Mouse (Mus musculus): Measurements from ENCODE around the gene Tma7.

The Tma7 gene

GRCm38 (mm10) chr9:109082124-109082800 lies at the start of gene Tma7, which contains the start of gene Ccdc51:
Tma7 (minus strand) TSS chr9:109082587.
Ccdc51 (plus strand) TSS chr9:109082493.
- DNase-seq = peak; percentile 91

GRCm38 (mm10) chr9:109130076-109130475 lies 47.7 kb upstream of the Tma7 start:
- no peak for DNase-seq

- DNase-seq = peak; percentile 34
Measured at GRCm38 (mm10) chr9:109128211-109128610, 45.8 kb upstream of the Tma7 start.

GRCm38 (mm10) chr9:109127076-109127475 lies 44.7 kb upstream of the Tma7 start:
- DNase-seq = peak; percentile 43

- peak; percentile 0 for DNase-seq
Measured at GRCm38 (mm10) chr9:109125481-109125880, 43.1 kb upstream of the Tma7 start.

- no peak for DNase-seq
Measured at GRCm38 (mm10) chr9:109125043-109125442, 42.7 kb upstream of the Tma7 start.

- peak; percentile 0 for DNase-seq
Measured at GRCm38 (mm10) chr9:109124164-109124563, 41.8 kb upstream of the Tma7 start.

- peak; percentile 20 for DNase-seq
Measured at GRCm38 (mm10) chr9:109123266-109123665, 40.9 kb upstream of the Tma7 start.

GRCm38 (mm10) chr9:109122553-109123085 lies 40.2 kb upstream of the Tma7 start:
- DNase-seq = peak; percentile 45

GRCm38 (mm10) chr9:109120956-109121355 lies 38.6 kb upstream of the Tma7 start:
- peak; percentile 0 for DNase-seq

- DNase-seq = peak; percentile 0
Measured at GRCm38 (mm10) chr9:109119571-109119970, 37.2 kb upstream of the Tma7 start.

GRCm38 (mm10) chr9:109118106-109118505 lies 35.7 kb upstream of the Tma7 start:
- peak; percentile 36 for DNase-seq

GRCm38 (mm10) chr9:109116205-109116604 lies 33.8 kb upstream of the Tma7 start:
- DNase-seq = no peak

GRCm38 (mm10) chr9:109114871-109115270 lies 32.5 kb upstream of the Tma7 start:
- no peak for DNase-seq

GRCm38 (mm10) chr9:109114276-109114675 lies 31.9 kb upstream of the Tma7 start:
- no peak for DNase-seq

- no peak for DNase-seq
Measured at GRCm38 (mm10) chr9:109113331-109113730, 30.9 kb upstream of the Tma7 start.

- DNase-seq = no peak
Measured at GRCm38 (mm10) chr9:109111591-109111990, 29.2 kb upstream of the Tma7 start.

GRCm38 (mm10) chr9:109111101-109111500 lies 28.7 kb upstream of the Tma7 start:
- no peak for DNase-seq

- DNase-seq = no peak
Measured at GRCm38 (mm10) chr9:109110240-109110639, 27.9 kb upstream of the Tma7 start.

GRCm38 (mm10) chr9:109107341-109107740 lies 25.0 kb upstream of the Tma7 start:
- no peak for DNase-seq

- DNase-seq = no peak
Measured at GRCm38 (mm10) chr9:109105648-109106047, 23.3 kb upstream of the Tma7 start.

GRCm38 (mm10) chr9:109105011-109105410 lies 22.6 kb upstream of the Tma7 start:
- peak; percentile 43 for DNase-seq

GRCm38 (mm10) chr9:109104083-109104482 lies 21.7 kb upstream of the Tma7 start:
- DNase-seq = no peak

GRCm38 (mm10) chr9:109103250-109103649 lies 20.9 kb upstream of the Tma7 start:
- DNase-seq = no peak

GRCm38 (mm10) chr9:109102541-109102940 lies 20.2 kb upstream of the Tma7 start:
- DNase-seq = no peak
